Mouse (Mus musculus) olfactory bulb, adult 2 months (tissue): Measurements from ENCODE around the gene Endov. TPM values are rescaled to one million over a fixed set of nuclear protein-coding genes. Genes with fewer than 3 reads are reported as not detected.

ENCODE experiments used
- H3K27ac ChIP-seq: fragments of 200-500 bp; 2 replicates; pipeline ENCODE4 v1.5.1; 2012; ENCODE audit warnings: low read depth, low read length; ENCODE audit not compliant: insufficient read depth
- H3K4me1 ChIP-seq: fragments of 200-500 bp; 2 replicates; pipeline ENCODE4 v1.6.1; 2012; ENCODE audit warnings: low read length; ENCODE audit not compliant: control insufficient read depth, insufficient read depth
- H3K4me3 ChIP-seq: fragments of 200-500 bp; 2 replicates; pipeline ENCODE4 v1.5.1; 2012; ENCODE audit warnings: mild to moderate bottlenecking, low read depth, low read length, moderate library complexity; ENCODE audit not compliant: insufficient read depth
- CTCF ChIP-seq: fragments of 200-500 bp; IDR thresholded peaks from 2 replicates; pipeline ENCODE4 v1.5.1; 2012; ENCODE audit warnings: low read depth, mild to moderate bottlenecking, low read length, moderate library complexity; ENCODE audit not compliant: insufficient read depth
- POLR2A ChIP-seq: fragments of 200-500 bp; IDR thresholded peaks from 2 replicates; pipeline ENCODE4 v1.6.1; 2012; ENCODE audit warnings: mild to moderate bottlenecking, low read depth, low read length, moderate library complexity; ENCODE audit not compliant: insufficient read depth
- WGBS: fragments of 180-500 bp; shearing (Covaris S2); methylation state at CpG from one replicate; pipeline ENCODE4 v1.1.7; 2018; 5-methylcytosine and 5-hydroxymethylcytosine counted together
- polyA plus RNA-seq: library from polyadenylated mRNA; stranded (reverse); fragments of >200 nt; gene quantifications from 2 replicates; pipeline ENCODE4 v1.2.4, GENCODE M21; 2012; ENCODE audit warnings: low replicate concordance; ENCODE audit not compliant: missing spikeins, insufficient read depth, insufficient read length

Gene Endov
- polyA plus RNA-seq, 1 experiment = not detected

GRCm38 (mm10) chr11:119497451-119497850 is 6.3 kb downstream of the Endov start:
- WGBS = 76% methylated on average over 4 of the region's 4 CpGs
- Histone ChIP-seq H3K4me1 (peaks cover 5% of the 10 kb centered on the region), H3K27ac (no peak overlapping the region), H3K4me3 (no peak overlapping the region)
- TF ChIP-seq CTCF = no peak
- no peak for TF ChIP-seq POLR2A

- 94% methylated on average over 4 of the region's 4 CpGs for WGBS
- no peaks in the 10 kb centered on the region for H3K4me1 ChIP-seq
- TF ChIP-seq POLR2A = no peak
- no peak for TF ChIP-seq CTCF
These were observed 8.2 kb downstream of the Endov start for GRCm38 (mm10) chr11:119499297-119499696.

GRCm38 (mm10) chr11:119500011-119500410 is 8.9 kb downstream of the Endov start:
- no peaks in the 10 kb centered on the region for H3K4me1 ChIP-seq
- no peak for TF ChIP-seq POLR2A
- no peak for TF ChIP-seq CTCF
- no peak overlapping the region for H3K27ac ChIP-seq
- no peak overlapping the region for H3K4me3 ChIP-seq
- 83% methylated on average over 2 of the region's 2 CpGs for WGBS

More at GRCm38 (mm10) chr11:119499297-119499696, 8.2 kb downstream of the Endov start:
- no peak overlapping the region for H3K4me3 ChIP-seq
- no peak overlapping the region for H3K27ac ChIP-seq

GRCm38 (mm10) chr11:119503675-119504074 is 12.5 kb downstream of the Endov start:
- no peak for TF ChIP-seq POLR2A
- peak; percentile 97 for TF ChIP-seq CTCF
- Histone ChIP-seq H3K27ac (no peak overlapping the region), H3K4me1 (no peaks in the 10 kb centered on the region), H3K4me3 (no peak overlapping the region)

GRCm38 (mm10) chr11:119506386-119506785 is 15.2 kb downstream of the Endov start:
- TF ChIP-seq CTCF (no peak), POLR2A (no peak)
- WGBS = 99% methylated on average over 4 of the region's 4 CpGs
- H3K27ac ChIP-seq = no peak overlapping the region

GRCm38 (mm10) chr11:119507772-119508171 is 16.6 kb downstream of the Endov start:
- no peaks in the 10 kb centered on the region for H3K4me1 ChIP-seq
- 80% methylated on average over 8 of the region's 8 CpGs for WGBS
- no peak overlapping the region for H3K27ac ChIP-seq
- no peak for TF ChIP-seq POLR2A
- TF ChIP-seq CTCF = no peak
- H3K4me3 ChIP-seq = no peak overlapping the region

More at GRCm38 (mm10) chr11:119506386-119506785, 15.2 kb downstream of the Endov start:
- H3K4me1 ChIP-seq = no peaks in the 10 kb centered on the region
- no peak overlapping the region for H3K4me3 ChIP-seq

- WGBS = 47% methylated on average over 5 of the region's 5 CpGs
- H3K27ac ChIP-seq = no peak overlapping the region
- no peak overlapping the region for H3K4me3 ChIP-seq
- no peak for TF ChIP-seq POLR2A
- TF ChIP-seq CTCF = no peak
- H3K4me1 ChIP-seq = peaks cover 2% of the 10 kb centered on the region
These were observed 18.1 kb downstream of the Endov start for GRCm38 (mm10) chr11:119509165-119509776.

GRCm38 (mm10) chr11:119513038-119513659 is 22.0 kb downstream of the Endov start:
- 51% methylated on average over 9 of the region's 9 CpGs for WGBS
- peaks cover 40% of the 10 kb centered on the region for H3K4me1 ChIP-seq
- no peak overlapping the region for H3K27ac ChIP-seq
- no peak overlapping the region for H3K4me3 ChIP-seq
- TF ChIP-seq CTCF (no peak), POLR2A (no peak)

- H3K27ac ChIP-seq = no peak overlapping the region
- H3K4me1 ChIP-seq = peaks cover 40% of the 10 kb centered on the region
- 42% methylated on average over 16 of the region's 16 CpGs for WGBS
- H3K4me3 ChIP-seq = no peak overlapping the region
- TF ChIP-seq CTCF = no peak
- no peak for TF ChIP-seq POLR2A
These were observed 23.1 kb downstream of the Endov start for GRCm38 (mm10) chr11:119514108-119514860.
